Mouse (Mus musculus): ENCODE measurements around the gene Tbc1d14.

Gene Tbc1d14

DNA sequence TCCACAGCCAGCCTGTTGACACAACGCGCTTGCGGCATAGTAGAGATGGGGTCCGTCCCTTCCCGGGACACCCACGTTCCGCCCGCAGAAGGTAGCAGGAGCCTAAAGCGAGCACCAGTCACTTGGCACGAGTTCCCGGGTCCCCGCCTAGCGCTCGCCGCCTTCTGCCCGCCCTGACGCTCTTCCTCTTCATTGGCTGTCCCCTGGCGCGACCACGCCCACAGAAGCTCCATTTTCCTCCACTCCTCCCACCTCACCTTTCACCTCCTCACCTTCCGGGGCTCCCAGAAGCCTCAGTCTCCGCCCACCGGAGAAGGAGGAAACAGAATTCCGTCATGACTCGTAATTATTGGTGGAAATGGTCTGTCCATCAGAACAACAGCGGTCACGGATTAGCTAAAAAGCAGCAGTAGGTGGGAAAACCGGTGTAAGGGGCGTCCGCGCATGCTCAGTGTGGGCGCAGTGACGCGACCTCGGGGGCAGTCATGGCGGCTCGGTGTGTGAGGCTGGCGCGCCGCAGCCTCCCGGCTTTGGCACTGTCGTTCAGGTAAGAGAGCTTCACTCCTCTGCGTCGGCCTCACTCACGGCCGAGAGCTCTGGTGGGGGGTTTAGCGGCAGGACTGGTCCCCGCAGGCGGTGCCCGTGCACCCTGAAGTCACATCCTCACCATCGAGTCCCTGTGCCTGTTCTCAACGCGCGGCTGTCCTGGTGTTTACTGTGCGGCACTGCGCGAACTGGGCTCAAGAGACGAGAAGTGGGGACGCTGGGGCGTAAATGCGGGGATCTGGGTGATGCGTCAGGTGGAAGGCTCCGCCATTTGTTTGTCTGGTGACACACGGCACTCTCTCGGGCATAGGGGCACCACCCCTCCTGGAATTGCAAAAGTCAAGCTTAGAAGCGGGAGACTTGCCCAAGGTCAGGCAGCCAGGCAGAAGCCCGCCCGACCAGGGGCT lies 128.1 kb downstream of the Tbc1d14 start, which contains the start of gene Grpel1:
TSS of gene Grpel1 (plus strand) at position 290 of the 953 bp plus-strand sequence.
- DNase-seq (ENCODE audit: low read depth, low spot score): peak; percentile 99

DNA sequence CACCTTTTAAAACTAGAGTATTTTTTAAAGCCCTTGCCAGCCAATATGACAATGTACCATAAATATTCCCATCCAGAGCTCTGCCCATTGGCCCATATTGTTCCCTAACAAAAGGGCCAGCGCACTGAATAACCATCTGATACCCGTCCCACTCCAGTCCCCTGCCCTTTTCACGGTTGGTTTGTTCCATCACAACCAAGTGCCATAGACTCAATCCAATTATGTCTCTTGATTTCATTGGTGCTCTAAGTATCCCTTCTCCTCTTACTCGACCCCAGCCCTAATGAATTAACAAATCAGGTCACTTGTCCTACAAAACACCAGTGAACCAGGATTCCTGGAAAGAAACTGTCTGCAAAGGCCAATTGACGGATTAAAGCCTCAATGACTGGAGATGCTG lies 129.7 kb downstream of the Tbc1d14 start:
- DNase-seq (ENCODE audit: low read depth, low spot score): no peak

DNA sequence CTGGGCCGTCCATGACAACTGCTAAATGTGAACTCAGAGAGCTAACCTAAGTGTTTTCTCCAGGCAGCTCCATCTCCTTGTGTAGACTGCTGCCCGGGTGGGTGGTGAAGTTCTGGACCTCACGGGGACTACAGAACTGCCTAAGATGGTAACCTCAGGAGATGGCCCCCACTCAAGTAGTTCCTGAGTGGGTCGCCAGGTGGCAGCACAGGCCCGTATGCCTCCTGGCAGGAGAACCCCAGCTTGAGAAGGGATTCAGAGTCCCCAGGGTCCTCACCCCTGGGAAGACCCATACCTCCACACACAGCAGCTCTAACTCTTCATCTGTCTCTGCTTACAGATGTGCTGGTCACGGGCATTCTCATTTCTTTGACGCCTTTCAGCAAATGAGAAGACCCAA lies 130.3 kb downstream of the Tbc1d14 start:
- peak; percentile 53 for DNase-seq (ENCODE audit: low read depth, low spot score)

DNA sequence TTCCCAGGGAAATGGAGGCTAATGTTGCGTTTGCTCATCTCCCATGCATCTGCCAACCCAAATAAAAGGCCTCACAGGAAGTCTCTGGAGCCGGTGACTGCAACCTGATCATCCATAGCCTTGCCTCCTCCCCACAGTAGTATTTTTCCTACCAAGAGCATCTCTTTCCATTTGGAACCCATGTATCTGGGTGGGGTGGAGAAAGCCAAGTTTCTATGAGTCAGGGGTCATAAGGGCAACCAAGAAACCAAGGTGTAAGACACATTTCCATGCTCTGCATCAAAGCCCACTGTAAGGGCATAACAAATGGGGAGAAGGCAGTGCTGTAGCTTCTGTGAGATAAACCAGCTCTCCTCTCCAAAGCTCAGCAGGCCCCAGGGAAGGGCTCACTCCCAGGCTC lies 131.8 kb downstream of the Tbc1d14 start:
- DNase-seq (ENCODE audit: low read depth, low spot score): no peak

DNA sequence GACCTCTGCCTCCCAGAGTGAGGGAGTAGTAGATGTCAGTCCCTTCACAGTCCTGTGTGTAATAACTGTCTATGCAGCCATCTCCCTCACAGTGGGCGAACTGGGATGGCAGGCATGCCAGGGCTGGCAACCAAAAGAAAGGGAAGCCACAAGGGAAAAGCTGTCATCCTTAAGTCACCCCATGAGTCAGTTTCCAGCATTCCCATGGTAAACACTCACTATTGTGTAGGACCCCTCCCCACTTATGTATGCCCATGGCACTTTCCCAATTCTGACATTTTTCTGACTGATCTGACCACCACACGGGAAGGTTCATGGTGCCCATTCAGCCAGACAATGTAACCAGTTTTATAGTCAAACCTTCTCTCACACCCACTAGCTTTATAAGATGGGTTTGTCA lies 132.4 kb downstream of the Tbc1d14 start:
- DNase-seq (ENCODE audit: low read depth, low spot score): no peak

DNA sequence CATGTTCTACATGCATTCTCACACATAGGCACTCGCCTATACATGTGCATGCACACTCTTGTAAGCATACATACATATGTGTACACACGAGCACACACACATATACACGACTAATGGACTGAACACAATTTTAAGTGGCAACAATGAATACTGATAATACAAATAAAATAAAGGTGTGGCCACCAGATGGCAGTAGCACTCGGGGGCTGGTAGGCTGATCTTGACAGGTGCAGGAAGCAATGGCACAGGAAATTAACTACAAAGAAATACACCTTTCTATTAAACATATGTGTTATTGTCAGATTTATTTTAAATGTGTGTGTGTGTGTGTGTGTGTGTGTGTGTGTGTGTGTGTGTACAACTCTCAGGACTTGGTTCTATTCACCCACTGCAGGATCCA lies 134.2 kb downstream of the Tbc1d14 start:
- DNase-seq (ENCODE audit: low read depth, low spot score): no peak

DNA sequence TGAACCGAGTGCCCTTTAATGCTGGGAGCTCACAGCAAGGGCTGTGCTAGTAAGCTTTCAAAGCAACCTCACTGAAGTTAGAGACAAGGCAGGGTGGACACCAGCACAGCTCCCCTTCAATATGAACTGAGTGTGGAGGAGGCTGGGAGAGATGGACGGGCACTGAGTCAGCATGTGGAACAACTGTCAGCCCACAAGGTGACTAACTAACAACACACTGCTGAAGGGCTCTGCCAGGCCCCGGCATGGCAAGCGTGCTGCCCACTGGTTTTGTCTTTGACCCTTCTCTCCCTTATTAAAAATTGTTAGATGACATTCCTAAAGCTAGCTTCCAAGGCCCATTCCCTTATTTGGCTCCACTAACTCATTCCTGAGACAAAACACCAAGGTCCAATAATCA lies 135.4 kb downstream of the Tbc1d14 start:
- DNase-seq (ENCODE audit: low read depth, low spot score): no peak

DNA sequence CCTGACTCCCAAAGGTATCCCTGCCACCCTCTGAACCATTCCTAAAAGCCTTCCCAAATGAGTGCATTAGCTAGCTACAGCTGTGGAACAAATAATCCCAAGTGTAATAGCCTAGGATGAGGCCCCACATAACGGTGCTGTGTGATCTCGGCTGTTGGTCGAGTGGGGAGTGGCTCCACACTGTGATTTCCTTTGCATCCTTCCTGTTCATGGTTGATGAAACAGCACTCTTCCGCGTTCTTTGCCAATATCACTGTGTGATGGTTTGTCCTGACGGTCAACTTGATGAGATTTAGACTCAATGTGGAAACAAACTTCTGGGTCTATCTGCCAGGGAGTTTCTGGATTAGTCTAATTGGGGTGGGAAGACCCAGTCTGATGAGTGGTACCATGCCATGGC lies 140.3 kb downstream of the Tbc1d14 start:
- no peak for DNase-seq (ENCODE audit: low read depth, low spot score)

DNA sequence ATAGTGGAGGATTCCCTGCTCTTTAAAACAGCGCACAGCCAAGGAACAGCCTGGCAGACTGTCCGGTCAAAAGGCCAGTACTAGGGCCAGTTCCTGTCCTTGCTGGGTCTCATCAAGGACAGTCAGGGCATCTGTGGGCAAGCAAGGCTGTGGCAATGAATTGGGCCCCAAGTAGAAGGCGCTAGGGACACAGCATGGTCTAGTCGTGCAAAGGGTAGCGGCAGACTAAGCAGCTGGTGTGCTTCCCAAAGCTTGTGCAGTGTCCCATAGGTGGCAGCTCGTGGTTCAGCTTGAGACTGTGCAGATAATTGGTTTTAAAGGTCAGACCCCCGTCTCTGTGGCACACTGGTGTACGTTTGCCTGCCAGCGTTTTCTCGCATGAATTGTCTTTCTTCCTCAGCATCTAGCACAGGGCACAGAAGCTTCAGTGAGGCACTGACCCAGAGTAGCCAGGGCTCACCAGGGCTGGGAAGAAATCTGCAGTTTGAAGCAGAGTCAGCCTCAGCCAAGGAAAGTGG lies 141.1 kb downstream of the Tbc1d14 start:
- no peak for DNase-seq (ENCODE audit: low read depth, low spot score)

DNA sequence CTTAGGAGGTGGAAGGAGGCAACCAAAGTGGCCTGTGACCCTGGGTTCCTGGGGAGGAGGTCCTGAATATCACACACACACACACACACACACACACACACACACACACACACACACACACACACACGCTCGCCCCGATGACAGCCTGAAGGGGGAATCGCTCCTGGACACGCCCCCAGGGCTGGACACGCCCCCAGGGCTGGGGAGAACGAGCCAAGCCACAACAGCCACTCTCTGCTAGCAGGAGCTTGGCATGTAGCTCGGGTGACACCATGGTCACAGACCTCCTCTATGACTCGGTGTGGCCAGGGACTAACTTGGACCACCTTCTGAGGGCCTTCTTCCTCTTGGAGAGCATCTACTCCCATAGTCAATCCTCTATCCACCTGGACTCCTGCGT lies 142.0 kb downstream of the Tbc1d14 start:
- no peak for DNase-seq (ENCODE audit: low read depth, low spot score)

DNA sequence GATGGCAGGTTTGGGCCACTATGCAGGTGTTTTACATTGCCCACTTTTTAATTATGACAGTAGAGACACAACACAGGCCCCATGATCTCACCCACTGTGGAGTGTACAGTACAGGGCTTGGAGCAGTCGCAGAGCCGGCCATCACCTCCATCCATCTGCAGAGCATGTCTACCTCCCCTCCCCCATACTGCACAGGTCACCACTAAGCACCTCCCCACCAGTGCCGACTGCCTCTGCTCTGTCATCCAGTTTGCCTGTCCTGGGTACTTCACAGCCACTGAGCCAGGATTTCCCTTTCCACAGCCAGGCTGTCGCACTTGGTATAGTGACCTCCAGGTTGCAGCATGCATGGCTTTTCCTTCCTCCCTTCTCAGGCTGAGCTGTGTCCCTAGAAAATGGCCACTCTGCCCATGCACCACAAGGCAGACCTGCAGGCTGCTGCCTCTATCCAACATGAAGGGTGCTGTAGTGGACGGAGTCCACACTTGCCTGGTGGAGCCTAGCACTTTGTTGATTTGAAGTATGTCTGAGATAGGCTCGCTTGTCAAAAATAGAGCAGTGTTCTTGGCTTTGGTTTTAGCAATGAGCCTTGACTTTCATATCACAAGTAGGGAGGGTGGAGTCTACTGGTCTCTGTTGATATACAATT lies 143.2 kb downstream of the Tbc1d14 start:
- no peak for DNase-seq (ENCODE audit: low read depth, low spot score)

DNA sequence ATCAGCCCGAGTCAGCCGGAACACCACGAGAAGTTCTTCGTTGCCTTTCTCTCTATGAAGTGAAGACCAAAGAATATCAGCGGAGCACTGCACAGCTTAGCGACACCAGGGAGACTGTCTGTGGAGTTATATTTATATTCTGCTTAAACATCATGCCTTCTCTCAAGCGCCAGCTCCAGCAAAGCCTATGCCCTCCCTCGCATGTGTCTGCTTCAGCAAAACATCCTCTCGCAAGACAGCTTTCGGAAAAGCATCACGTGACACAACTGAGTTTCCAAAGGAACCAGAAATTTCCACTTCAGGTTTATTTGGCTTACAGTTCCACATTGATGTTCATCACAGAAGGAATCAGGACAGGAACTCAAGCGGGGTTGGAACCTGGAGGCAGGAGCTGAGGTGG lies 145.2 kb downstream of the Tbc1d14 start:
- no peak for DNase-seq (ENCODE audit: low read depth, low spot score)

DNA sequence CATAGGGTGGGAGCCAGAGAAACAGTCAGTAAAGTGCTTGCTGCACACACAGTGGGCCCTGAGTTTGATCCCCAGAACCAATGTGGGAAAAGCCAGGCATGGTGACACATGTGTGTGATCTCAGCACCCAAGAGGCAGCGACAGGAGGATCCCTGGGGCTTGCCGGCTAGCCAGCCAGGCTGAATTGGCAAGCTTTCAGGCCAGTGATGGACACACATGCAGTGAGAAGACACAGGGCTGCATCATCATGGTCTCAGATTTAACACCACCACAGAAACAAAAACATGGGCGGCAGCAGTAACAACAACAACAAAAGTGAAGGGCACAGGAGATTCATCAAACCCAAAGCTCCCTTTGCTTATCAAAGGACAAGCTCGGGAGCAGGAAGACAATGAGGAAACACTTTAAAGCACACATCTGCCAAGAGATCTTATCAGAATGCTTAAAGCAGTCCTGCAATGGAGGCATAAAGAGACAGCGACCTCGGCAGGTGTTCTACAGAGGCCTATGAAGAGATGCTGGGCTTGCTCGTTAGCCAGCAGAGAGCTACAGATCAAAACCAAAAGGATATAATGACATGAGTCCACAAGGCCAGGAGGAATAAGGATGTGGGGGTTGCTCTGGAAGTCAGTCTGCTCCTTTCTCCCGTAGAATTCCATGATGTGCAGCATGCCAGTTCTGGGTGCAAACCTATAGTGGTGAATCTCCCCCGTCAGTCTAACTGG lies 146.7 kb downstream of the Tbc1d14 start:
- no peak for DNase-seq (ENCODE audit: low read depth, low spot score)

DNA sequence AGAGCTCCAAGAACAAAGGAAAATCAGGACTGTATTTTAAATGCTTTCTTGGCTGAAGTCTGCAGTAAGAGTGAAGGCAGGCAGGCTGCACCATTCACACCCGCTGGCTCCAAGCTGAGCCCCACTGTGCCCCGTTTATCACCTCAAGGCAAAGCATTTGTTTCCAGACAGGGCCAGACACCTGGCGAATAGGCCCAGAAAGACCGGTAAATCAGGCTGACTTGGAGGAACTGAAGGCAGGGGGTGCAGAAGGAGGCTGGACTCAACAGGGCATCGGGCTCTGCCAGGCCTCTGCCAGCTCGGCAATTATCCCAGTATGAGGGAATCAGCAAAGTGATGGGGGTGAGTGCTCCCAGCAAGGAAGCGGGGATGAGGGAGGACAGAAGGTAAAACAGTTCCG lies 148.0 kb downstream of the Tbc1d14 start:
- DNase-seq (ENCODE audit: low read depth, low spot score): no peak

DNA sequence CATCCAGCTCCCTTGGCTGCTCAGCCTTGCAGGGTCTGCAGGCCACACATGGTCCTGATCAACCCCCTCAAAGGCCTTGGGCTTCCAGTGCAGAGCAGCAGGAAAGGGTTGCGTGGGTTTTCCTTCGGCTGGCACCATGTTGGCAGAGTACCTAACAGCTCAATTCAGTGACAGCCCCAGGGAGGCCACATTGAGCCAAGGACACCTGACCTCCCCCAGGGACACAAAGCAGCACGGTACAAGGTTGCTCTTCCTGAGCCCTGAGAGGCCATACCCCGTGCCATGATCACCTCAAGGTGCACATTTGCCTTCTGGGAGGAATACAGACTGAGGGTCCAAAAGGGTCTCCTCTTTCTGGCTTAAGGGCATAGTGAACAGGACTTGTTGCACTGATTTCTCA lies 148.5 kb downstream of the Tbc1d14 start:
- DNase-seq (ENCODE audit: low read depth, low spot score): no peak

DNA sequence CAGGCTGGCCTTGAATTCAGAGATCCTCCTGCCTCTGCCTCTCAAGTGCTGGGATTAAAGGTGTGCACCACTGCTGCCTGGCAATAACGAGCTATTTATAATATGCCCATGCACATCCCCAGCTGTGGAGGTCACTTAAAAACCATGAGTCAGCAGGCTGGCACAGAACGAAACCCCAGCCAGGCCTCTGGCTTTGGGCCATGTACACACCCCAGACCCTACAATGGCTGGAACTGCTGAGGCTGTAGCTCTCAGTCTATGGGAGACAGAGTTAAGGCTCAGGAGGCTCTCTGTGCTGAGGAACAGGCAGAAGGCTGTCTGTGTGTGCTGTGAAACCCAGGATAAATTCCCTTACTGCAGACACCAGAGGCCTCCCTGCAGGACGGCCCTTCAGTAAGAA lies 152.3 kb downstream of the Tbc1d14 start:
- DNase-seq (ENCODE audit: low read depth, low spot score): no peak

All from skeletal muscle tissue, adult 2 months (tissue).